Mouse (Mus musculus): ENCODE results near the gene Mgll. TPM values are rescaled to one million over a fixed set of nuclear protein-coding genes. Genes with fewer than 3 reads are reported as not detected.
A peak's percentile ranks its signal among the peaks of the same experiment; 100 is the strongest.

The Mgll gene
- polyA plus RNA-seq, 1 experiment from 2014 or later, result 6.2 TPM

GRCm38 (mm10) chr6:88770981-88771380 lies 46.8 kb downstream of the Mgll start:
- WGBS, result 87% methylated on average over 5 of the region's 5 CpGs
- Histone ChIP-seq H3K27me3 (replicated peaks; ENCODE audit: low read depth, poor library complexity, severe bottlenecking) (no peaks in the 10 kb centered on the region), H3K4me1 (peaks cover 50% of the 10 kb centered on the region), H3K9me3 (no peaks in the 10 kb centered on the region), H3K27ac (replicated peaks) (no peak overlapping the region), H3K4me3 (no peak overlapping the region), H3K36me3 (replicated peaks) (no peaks in the 10 kb centered on the region)
- no peak for DNase-seq (ENCODE audit: low spot score)

GRCm38 (mm10) chr6:88772041-88772440 lies 47.8 kb downstream of the Mgll start:
- DNase-seq (ENCODE audit: low spot score), result no peak
- Histone ChIP-seq H3K36me3 (replicated peaks) (no peaks in the 10 kb centered on the region), H3K4me3 (no peak overlapping the region), H3K27me3 (replicated peaks; ENCODE audit: low read depth, poor library complexity, severe bottlenecking) (no peaks in the 10 kb centered on the region), H3K9me3 (no peaks in the 10 kb centered on the region), H3K27ac (replicated peaks) (no peak overlapping the region; the same call in 1 of the 2 replicates), H3K4me1 (peaks cover 50% of the 10 kb centered on the region)
- 78% methylated on average over 13 of the region's 13 CpGs for WGBS

GRCm38 (mm10) chr6:88774055-88774454 lies 49.8 kb downstream of the Mgll start:
- Histone ChIP-seq H3K27me3 (replicated peaks; ENCODE audit: low read depth, poor library complexity, severe bottlenecking) (no peaks in the 10 kb centered on the region), H3K4me1 (peaks cover 60% of the 10 kb centered on the region), H3K4me3 (no peak overlapping the region), H3K9me3 (no peaks in the 10 kb centered on the region), H3K27ac (replicated peaks) (no peak overlapping the region), H3K36me3 (replicated peaks) (no peaks in the 10 kb centered on the region)
- WGBS, result 71% methylated on average over 9 of the region's 9 CpGs
- no peak for DNase-seq (ENCODE audit: low spot score)

- Histone ChIP-seq H3K4me3 (no peak overlapping the region), H3K36me3 (replicated peaks) (no peaks in the 10 kb centered on the region), H3K9me3 (no peaks in the 10 kb centered on the region), H3K27me3 (replicated peaks; ENCODE audit: low read depth, poor library complexity, severe bottlenecking) (no peaks in the 10 kb centered on the region), H3K4me1 (peaks cover 62% of the 10 kb centered on the region), H3K27ac (replicated peaks) (no peak overlapping the region)
- 81% methylated on average over 14 of the region's 14 CpGs for WGBS
- no peak for DNase-seq (ENCODE audit: low spot score)
These were observed 51.1 kb downstream of the Mgll start for GRCm38 (mm10) chr6:88775267-88775666.

- H3K27ac ChIP-seq (replicated peaks), result 0 out of 2 replicates have a peak overlapping the region, but pooled peaks have one; percentile 40
- no peaks in the 10 kb centered on the region for H3K36me3 ChIP-seq (replicated peaks)
- H3K4me1 ChIP-seq, result peaks cover 64% of the 10 kb centered on the region
- 64% methylated on average over 13 of the region's 13 CpGs for WGBS
- H3K9me3 ChIP-seq, result no peaks in the 10 kb centered on the region
- no peaks in the 10 kb centered on the region for H3K27me3 ChIP-seq (replicated peaks; ENCODE audit: low read depth, poor library complexity, severe bottlenecking)
- DNase-seq (ENCODE audit: low spot score), result no peak
- no peak overlapping the region for H3K4me3 ChIP-seq
These were observed 52.2 kb downstream of the Mgll start for GRCm38 (mm10) chr6:88776336-88776923.

GRCm38 (mm10) chr6:88776964-88777363 lies 52.8 kb downstream of the Mgll start:
- WGBS, result 74% methylated on average over 8 of the region's 8 CpGs
- no peak overlapping the region for H3K27ac ChIP-seq (replicated peaks)

GRCm38 (mm10) chr6:88778047-88778688 lies 54.0 kb downstream of the Mgll start:
- no peak for DNase-seq (ENCODE audit: low spot score)
- Histone ChIP-seq H3K9me3 (no peaks in the 10 kb centered on the region), H3K27ac (replicated peaks) (no peak overlapping the region), H3K27me3 (replicated peaks; ENCODE audit: low read depth, poor library complexity, severe bottlenecking) (no peaks in the 10 kb centered on the region; the same call in 1 of the 2 replicates), H3K36me3 (replicated peaks) (no peaks in the 10 kb centered on the region), H3K4me3 (no peak overlapping the region), H3K4me1 (peaks cover 54% of the 10 kb centered on the region)
- WGBS, result 40% methylated on average over 8 of the region's 8 CpGs

More at GRCm38 (mm10) chr6:88776964-88777363, 52.8 kb downstream of the Mgll start:
- no peak for DNase-seq (ENCODE audit: low spot score)
- no peaks in the 10 kb centered on the region for H3K36me3 ChIP-seq (replicated peaks)
- no peaks in the 10 kb centered on the region; the same call in 1 of the 2 replicates for H3K27me3 ChIP-seq (replicated peaks; ENCODE audit: low read depth, poor library complexity, severe bottlenecking)
- H3K4me1 ChIP-seq, result peaks cover 62% of the 10 kb centered on the region
- no peaks in the 10 kb centered on the region for H3K9me3 ChIP-seq
- H3K4me3 ChIP-seq, result no peak overlapping the region

- no peaks in the 10 kb centered on the region for H3K36me3 ChIP-seq (replicated peaks)
- H3K27ac ChIP-seq (replicated peaks), result no peak overlapping the region
- H3K27me3 ChIP-seq (replicated peaks; ENCODE audit: low read depth, poor library complexity, severe bottlenecking), result no peaks in the 10 kb centered on the region; the same call in 1 of the 2 replicates
- 84% methylated on average over 5 of the region's 5 CpGs for WGBS
- no peak overlapping the region for H3K4me3 ChIP-seq
- no peaks in the 10 kb centered on the region for H3K9me3 ChIP-seq
- H3K4me1 ChIP-seq, result peaks cover 46% of the 10 kb centered on the region
- no peak for DNase-seq (ENCODE audit: low spot score)
These were observed 55.5 kb downstream of the Mgll start for GRCm38 (mm10) chr6:88779755-88780154.

GRCm38 (mm10) chr6:88781919-88782318 lies 57.7 kb downstream of the Mgll start:
- H3K27ac ChIP-seq (replicated peaks), result no peak overlapping the region; the same call in 1 of the 2 replicates
- WGBS, result 61% methylated on average over 4 of the region's 4 CpGs
- peaks cover 49% of the 10 kb centered on the region for H3K4me1 ChIP-seq

GRCm38 (mm10) chr6:88782981-88783397 lies 58.8 kb downstream of the Mgll start:
- no peak overlapping the region for H3K4me3 ChIP-seq
- no peaks in the 10 kb centered on the region; the same call in 1 of the 2 replicates for H3K27me3 ChIP-seq (replicated peaks; ENCODE audit: low read depth, poor library complexity, severe bottlenecking)
- DNase-seq (ENCODE audit: low spot score), result no peak
- no peaks in the 10 kb centered on the region for H3K36me3 ChIP-seq (replicated peaks)
- WGBS, result 62% methylated on average over 4 of the region's 4 CpGs
- no peaks in the 10 kb centered on the region for H3K9me3 ChIP-seq
- peaks cover 50% of the 10 kb centered on the region for H3K4me1 ChIP-seq
- no peak overlapping the region for H3K27ac ChIP-seq (replicated peaks)

More at GRCm38 (mm10) chr6:88781919-88782318, 57.7 kb downstream of the Mgll start:
- H3K4me3 ChIP-seq, result no peak overlapping the region
- no peaks in the 10 kb centered on the region; the same call in 1 of the 2 replicates for H3K27me3 ChIP-seq (replicated peaks; ENCODE audit: low read depth, poor library complexity, severe bottlenecking)
- no peaks in the 10 kb centered on the region for H3K9me3 ChIP-seq
- H3K36me3 ChIP-seq (replicated peaks), result no peaks in the 10 kb centered on the region
- DNase-seq (ENCODE audit: low spot score), result no peak

- DNase-seq (ENCODE audit: low spot score), result no peak
- Histone ChIP-seq H3K27ac (replicated peaks) (peak overlapping the region; percentile 54), H3K27me3 (replicated peaks; ENCODE audit: low read depth, poor library complexity, severe bottlenecking) (no peaks in the 10 kb centered on the region; the same call in 1 of the 2 replicates), H3K9me3 (no peaks in the 10 kb centered on the region), H3K4me1 (peaks cover 57% of the 10 kb centered on the region), H3K36me3 (replicated peaks) (no peaks in the 10 kb centered on the region), H3K4me3 (no peak overlapping the region)
- WGBS, result 63% methylated on average over 7 of the region's 7 CpGs
These were observed 60.5 kb downstream of the Mgll start for GRCm38 (mm10) chr6:88784691-88785173.

GRCm38 (mm10) chr6:88785331-88785730 lies 61.1 kb downstream of the Mgll start:
- H3K36me3 ChIP-seq (replicated peaks), result no peaks in the 10 kb centered on the region
- 79% methylated on average over 5 of the region's 5 CpGs for WGBS
- no peak overlapping the region for H3K4me3 ChIP-seq
- no peak for DNase-seq (ENCODE audit: low spot score)
- H3K27ac ChIP-seq (replicated peaks), result peak overlapping the region; percentile 54
- H3K27me3 ChIP-seq (replicated peaks; ENCODE audit: low read depth, poor library complexity, severe bottlenecking), result no peaks in the 10 kb centered on the region; the same call in none of the 2 replicates
- H3K9me3 ChIP-seq, result no peaks in the 10 kb centered on the region
- H3K4me1 ChIP-seq, result peaks cover 60% of the 10 kb centered on the region

Data from embryonic facial prominence, embryonic 10.5 days (tissue).